Mouse (Mus musculus) hindbrain, embryonic 15.5 days (tissue): Measurements from ENCODE around the gene Insl3. TPM values are rescaled to one million over a fixed set of nuclear protein-coding genes. Genes with fewer than 3 reads are reported as not detected.
"Not testable (repeated sequence)": the region's sequence is repeated elsewhere in the genome, so short reads cannot be mapped to it uniquely, and the experiment has no call there.

Experiments used
- ATAC-seq: fragments of 200-750 bp; cut with Nextera tagmentation; 2 replicates; pipeline ENCODE4 v1.8.0; 2017; ENCODE audit warnings: low read depth, moderate number of reproducible peaks, moderate TSS enrichment; ENCODE audit not compliant: low FRiP score
- H3K27ac ChIP-seq: fragments of 300-500 bp; sonication (generic); replicated peaks from 2 replicates; pipeline ENCODE4 v1.5.1; 2015; ENCODE audit warnings: mild to moderate bottlenecking, inconsistent platforms
- H3K27me3 ChIP-seq: fragments of 300-500 bp; sonication (generic); 2 replicates; pipeline ENCODE4 v1.6.1; 2015; ENCODE audit warnings: control low read depth, inconsistent platforms
- H3K36me3 ChIP-seq: fragments of 300-500 bp; sonication (generic); 2 replicates; pipeline ENCODE4 v1.6.1; 2015; ENCODE audit warnings: control low read depth, inconsistent platforms
- H3K4me1 ChIP-seq: fragments of 300-500 bp; sonication (generic); replicated peaks from 2 replicates; pipeline ENCODE4 v1.6.1; 2015; ENCODE audit warnings: control low read depth, inconsistent platforms
- H3K4me2 ChIP-seq: fragments of 300-500 bp; sonication (generic); 2 replicates; pipeline ENCODE4 v1.6.1; 2015; ENCODE audit warnings: moderate library complexity, mild to moderate bottlenecking, inconsistent platforms
- H3K4me3 ChIP-seq: fragments of 300-500 bp; sonication (generic); 2 replicates; pipeline ENCODE4 v1.5.1; 2015; ENCODE audit warnings: mild to moderate bottlenecking, inconsistent platforms
- H3K9ac ChIP-seq: fragments of 300-500 bp; sonication (generic); 2 replicates; pipeline ENCODE4 v1.6.1; 2015; ENCODE audit warnings: inconsistent platforms
- H3K9me3 ChIP-seq: fragments of 300-500 bp; sonication (generic); 2 replicates; pipeline ENCODE4 v1.6.1; 2016; ENCODE audit warnings: control low read depth, inconsistent platforms
- WGBS: fragments of 180-500 bp; shearing (Covaris S2); methylation state at CpG from one replicate; pipeline ENCODE4 v1.1.7; 2015; 5-methylcytosine and 5-hydroxymethylcytosine counted together
- polyA plus RNA-seq: library from polyadenylated mRNA; unstranded; fragments of >200 nt; fragmentation: Nextera tagmentation; extraction: Ambion mirVana; gene quantifications from 2 replicates; pipeline ENCODE4 v1.2.1, GENCODE M21; 2015

Insl3 gene
- polyA plus RNA-seq, 1 experiment from 2014 or later = 1.5 TPM

DNA sequence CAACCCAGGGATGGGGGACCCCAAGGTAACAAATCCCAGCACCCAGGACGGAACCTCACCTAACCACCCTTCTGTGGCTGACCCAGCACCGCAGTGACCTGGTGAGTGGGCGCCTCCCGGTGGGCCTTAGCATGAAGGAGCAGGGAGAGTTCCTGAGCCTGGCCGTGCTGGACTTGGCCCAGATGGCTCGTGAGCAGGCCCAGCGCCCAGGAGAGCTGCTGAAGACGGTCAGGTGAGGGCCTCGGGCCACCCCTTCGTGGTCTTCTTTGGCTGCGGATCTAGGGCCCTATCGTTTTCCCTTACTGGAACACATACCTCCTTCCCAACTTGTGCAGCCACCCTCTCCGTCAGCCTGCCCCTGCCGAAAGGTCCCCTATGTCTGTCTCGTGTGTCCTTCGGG lies 9.9 kb upstream of the Insl3 start:
- ATAC-seq = no peak
- H3K36me3 ChIP-seq = no peaks in the 10 kb centered on the region
- peaks cover 27% of the 10 kb centered on the region for H3K4me1 ChIP-seq
- WGBS = 17% methylated on average over 16 of the region's 16 CpGs
- H3K9me3 ChIP-seq = no peaks in the 10 kb centered on the region
- H3K27me3 ChIP-seq = peaks cover 70% of the 10 kb centered on the region
- no peak overlapping the region for H3K27ac ChIP-seq
- H3K4me2 ChIP-seq = peak overlapping the region; percentile 55
- H3K9ac ChIP-seq = peak overlapping the region; percentile 32
- H3K4me3 ChIP-seq = peak overlapping the region; percentile 35

GRCm38 (mm10) chr8:71679550-71680168 lies 9.4 kb upstream of the Insl3 start:
- ATAC-seq = no peak
- H3K4me2 ChIP-seq = peak overlapping the region; percentile 55
- 1% methylated on average over 44 of the region's 46 CpGs for WGBS
- no peak overlapping the region for H3K27ac ChIP-seq
- peaks cover 75% of the 10 kb centered on the region for H3K27me3 ChIP-seq
- H3K9me3 ChIP-seq = no peaks in the 10 kb centered on the region
- H3K4me3 ChIP-seq = peak overlapping the region; percentile 35
- no peaks in the 10 kb centered on the region for H3K36me3 ChIP-seq
- peaks cover 27% of the 10 kb centered on the region for H3K4me1 ChIP-seq
- H3K9ac ChIP-seq = peak overlapping the region; percentile 32

GRCm38 (mm10) chr8:71680471-71680870 lies 8.5 kb upstream of the Insl3 start:
- no peak overlapping the region for H3K27ac ChIP-seq
- peaks cover 83% of the 10 kb centered on the region for H3K27me3 ChIP-seq
- no peak overlapping the region for H3K9ac ChIP-seq
- no peak for ATAC-seq
- peak overlapping the region; percentile 6; the same call in 1 of the 2 replicates for H3K4me2 ChIP-seq
- no peaks in the 10 kb centered on the region for H3K9me3 ChIP-seq
- 7% methylated on average over 21 of the region's 21 CpGs for WGBS
- H3K4me3 ChIP-seq = 0 out of 2 replicates have a peak overlapping the region, but pooled peaks have one; percentile 35
- H3K36me3 ChIP-seq = no peaks in the 10 kb centered on the region
- H3K4me1 ChIP-seq = peaks cover 25% of the 10 kb centered on the region

DNA sequence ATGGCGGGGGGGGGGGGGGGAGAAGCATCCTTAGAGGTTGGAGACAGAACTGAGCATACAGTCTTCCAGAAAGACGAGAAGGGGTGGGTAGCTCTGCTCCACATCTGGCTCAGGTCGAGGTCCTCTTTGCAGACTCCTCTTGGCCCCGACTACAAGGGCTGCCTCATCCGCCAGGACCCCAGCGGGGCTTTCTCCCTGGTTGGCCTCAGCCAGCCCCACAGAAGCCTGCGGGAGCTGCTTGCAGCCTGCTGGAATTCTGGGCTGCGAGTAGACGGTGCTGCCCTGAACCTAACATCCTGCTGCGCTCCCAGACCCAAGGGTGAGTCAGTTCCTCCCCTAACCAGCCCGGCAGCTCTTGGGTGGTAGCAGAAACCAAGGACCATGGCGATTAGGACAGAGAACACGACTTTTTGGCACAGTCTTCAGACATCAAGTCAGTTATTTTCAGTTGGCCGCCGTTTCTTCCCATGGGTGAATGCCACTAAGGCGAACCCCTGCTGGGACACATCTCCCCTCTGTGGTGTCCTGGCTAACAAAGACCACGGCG lies 7.6 kb upstream of the Insl3 start:
- Histone ChIP-seq H3K9ac (no peak overlapping the region), H3K4me1 (peaks cover 25% of the 10 kb centered on the region), H3K36me3 (no peaks in the 10 kb centered on the region), H3K27ac (no peak overlapping the region), H3K9me3 (no peaks in the 10 kb centered on the region), H3K27me3 (peaks cover 91% of the 10 kb centered on the region), H3K4me2 (no peak overlapping the region), H3K4me3 (no peak overlapping the region)
- ATAC-seq = no peak
- WGBS = 5% methylated on average over 18 of the region's 18 CpGs

DNA sequence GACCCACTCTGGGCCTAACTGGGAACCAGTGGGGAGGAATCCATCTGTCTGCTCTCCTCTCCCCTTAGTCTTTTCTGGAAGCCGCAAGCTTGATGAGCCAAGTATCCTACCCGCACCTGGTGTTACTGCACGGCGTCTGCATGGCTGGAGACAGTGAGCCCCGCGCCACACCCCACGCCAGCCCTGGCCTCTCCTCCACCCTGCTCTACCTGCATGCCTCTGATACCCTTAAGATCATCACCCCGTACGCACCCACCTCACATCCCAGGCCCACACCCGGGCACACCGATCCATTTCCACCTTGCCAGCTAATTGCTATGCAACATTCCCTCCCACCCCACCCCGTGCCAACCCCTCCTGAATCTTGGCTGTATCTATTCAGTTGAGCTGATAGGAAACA lies 6.2 kb upstream of the Insl3 start:
- H3K27me3 ChIP-seq = peaks cover 94% of the 10 kb centered on the region
- no peak overlapping the region for H3K4me3 ChIP-seq
- ATAC-seq = no peak
- H3K4me2 ChIP-seq = no peak overlapping the region
- no peaks in the 10 kb centered on the region for H3K36me3 ChIP-seq
- WGBS = 54% methylated on average over 12 of the region's 12 CpGs
- peaks cover 32% of the 10 kb centered on the region for H3K4me1 ChIP-seq
- no peak overlapping the region for H3K9ac ChIP-seq
- no peaks in the 10 kb centered on the region for H3K9me3 ChIP-seq
- no peak overlapping the region for H3K27ac ChIP-seq

DNA sequence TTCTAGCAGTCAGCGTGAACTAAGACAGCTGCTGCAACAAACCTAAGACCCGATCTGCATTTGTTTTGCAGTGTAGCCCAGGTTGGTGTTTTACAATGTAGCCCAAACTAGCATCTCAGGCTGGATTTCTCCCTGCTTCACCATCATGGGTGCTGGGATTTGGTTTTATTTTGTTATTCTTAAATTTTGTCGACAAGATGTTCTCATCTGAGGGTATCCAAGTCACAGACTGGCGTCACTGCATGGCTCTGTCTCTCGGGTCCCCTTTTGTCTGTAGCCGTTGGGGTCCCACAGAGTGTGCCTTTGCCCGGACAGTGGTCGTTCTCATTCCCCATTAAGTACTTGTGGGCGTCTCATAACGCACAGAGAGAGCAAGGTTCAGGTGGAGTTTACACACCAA lies 4.3 kb upstream of the Insl3 start:
- no peaks in the 10 kb centered on the region for H3K9me3 ChIP-seq
- peaks cover 30% of the 10 kb centered on the region for H3K4me1 ChIP-seq
- peaks cover 97% of the 10 kb centered on the region for H3K27me3 ChIP-seq
- no peak overlapping the region for H3K4me3 ChIP-seq
- H3K36me3 ChIP-seq = no peaks in the 10 kb centered on the region
- no peak overlapping the region for H3K4me2 ChIP-seq
- no peak overlapping the region for H3K9ac ChIP-seq
- no peak for ATAC-seq
- H3K27ac ChIP-seq = no peak overlapping the region
- 15% methylated on average over 10 of the region's 10 CpGs for WGBS

- 6% methylated on average over 29 of the region's 29 CpGs for WGBS
- no peak overlapping the region; the same call in 1 of the 2 replicates for H3K27ac ChIP-seq
- no peaks in the 10 kb centered on the region for H3K9me3 ChIP-seq
- peaks cover 97% of the 10 kb centered on the region for H3K27me3 ChIP-seq
- peak overlapping the region; percentile 66 for H3K4me2 ChIP-seq
- H3K4me3 ChIP-seq = peak overlapping the region; percentile 43
- H3K4me1 ChIP-seq = peaks cover 24% of the 10 kb centered on the region
- H3K9ac ChIP-seq = peak overlapping the region; percentile 36
- no peaks in the 10 kb centered on the region for H3K36me3 ChIP-seq
- ATAC-seq = peak; percentile 49
These were observed 3.4 kb upstream of the Insl3 start for GRCm38 (mm10) chr8:71685573-71685972.

DNA sequence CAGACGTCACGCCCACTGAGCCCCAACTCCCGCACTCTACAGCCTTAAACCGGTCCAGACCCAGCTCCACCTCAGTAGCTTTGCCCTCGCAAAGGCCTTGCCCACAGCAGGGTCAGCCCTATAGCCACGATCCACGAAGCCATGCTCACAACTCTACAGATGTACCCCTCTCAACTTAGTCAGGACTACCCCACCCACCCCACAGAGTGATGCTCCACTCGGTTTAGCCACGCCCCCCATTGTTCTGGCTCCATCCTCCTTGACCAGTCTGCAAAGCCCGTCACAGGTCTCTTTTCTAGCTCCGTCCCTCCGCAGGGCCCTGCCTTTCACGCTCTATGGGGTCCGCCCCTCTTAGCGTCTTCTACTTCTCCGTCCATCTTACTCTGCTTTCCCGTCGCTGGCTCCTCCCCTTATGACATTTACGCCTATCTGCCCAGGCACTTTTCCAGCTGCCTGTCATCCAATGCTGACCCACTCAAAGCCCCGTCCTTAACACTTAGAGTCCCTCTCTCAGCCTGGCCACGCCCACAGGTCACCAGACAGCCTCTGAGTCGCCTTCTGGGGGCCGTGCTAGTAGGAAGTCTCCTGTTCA lies 2.8 kb upstream of the Insl3 start:
- 3% methylated on average over 23 of the region's 23 CpGs for WGBS
- H3K36me3 ChIP-seq = no peaks in the 10 kb centered on the region
- H3K27me3 ChIP-seq = peaks cover 98% of the 10 kb centered on the region
- peak overlapping the region; percentile 43 for H3K4me3 ChIP-seq
- no peak overlapping the region; the same call in 1 of the 2 replicates for H3K27ac ChIP-seq
- H3K9me3 ChIP-seq = no peaks in the 10 kb centered on the region
- ATAC-seq = peak; percentile 71
- peak overlapping the region; percentile 36 for H3K9ac ChIP-seq
- H3K4me2 ChIP-seq = peak overlapping the region; percentile 66
- H3K4me1 ChIP-seq = peaks cover 21% of the 10 kb centered on the region

- no peaks in the 10 kb centered on the region for H3K9me3 ChIP-seq
- no peak overlapping the region for H3K4me2 ChIP-seq
- no peaks in the 10 kb centered on the region for H3K36me3 ChIP-seq
- no peak overlapping the region for H3K9ac ChIP-seq
- no peak overlapping the region for H3K4me3 ChIP-seq
- H3K4me1 ChIP-seq = peaks cover 21% of the 10 kb centered on the region
- no peak for ATAC-seq
- 5% methylated on average over 8 of the region's 8 CpGs for WGBS
- peaks cover 98% of the 10 kb centered on the region for H3K27me3 ChIP-seq
- H3K27ac ChIP-seq = no peak overlapping the region
These were observed 1.4 kb upstream of the Insl3 start for GRCm38 (mm10) chr8:71687616-71688015.

- ATAC-seq = no peak
- no peak overlapping the region for H3K27ac ChIP-seq
- no peak overlapping the region for H3K4me3 ChIP-seq
These were observed 3.5 kb downstream of the Insl3 start for GRCm38 (mm10) chr8:71692509-71692908.

GRCm38 (mm10) chr8:71693166-71694041 lies 4.4 kb downstream of the Insl3 start:
- peak overlapping the region; percentile 30 for H3K4me3 ChIP-seq
- whole genome bisulfite sequencing = 11% methylated on average over 64 of the region's 68 CpGs
- ATAC-seq = 0 out of 2 replicates have a peak, but pooled peaks have one; percentile 28
- H3K4me2 ChIP-seq = peak overlapping the region; percentile 49
- peaks cover 18% of the 10 kb centered on the region for H3K4me1 ChIP-seq
- no peaks in the 10 kb centered on the region for H3K9me3 ChIP-seq
- H3K27me3 ChIP-seq = peaks cover 83% of the 10 kb centered on the region
- H3K27ac ChIP-seq = no peak overlapping the region
- H3K9ac ChIP-seq = no peak overlapping the region
- no peaks in the 10 kb centered on the region for H3K36me3 ChIP-seq

More at GRCm38 (mm10) chr8:71692509-71692908, 3.5 kb downstream of the Insl3 start:
- Histone ChIP-seq H3K27me3 (peaks cover 92% of the 10 kb centered on the region), H3K36me3 (no peaks in the 10 kb centered on the region), H3K9ac (no peak overlapping the region), H3K4me2 (peak overlapping the region; percentile 31), H3K4me1 (peaks cover 18% of the 10 kb centered on the region), H3K9me3 (no peaks in the 10 kb centered on the region)
- WGBS = 4% methylated on average over 30 of the region's 30 CpGs

- Histone ChIP-seq H3K27me3 (peaks cover 77% of the 10 kb centered on the region), H3K4me1 (peaks cover 13% of the 10 kb centered on the region)
- H3K4me2 ChIP-seq, H3K27ac ChIP-seq, H3K9ac ChIP-seq, H3K36me3 ChIP-seq, ATAC-seq, H3K4me3 ChIP-seq, H3K9me3 ChIP-seq: not testable (repeated sequence)
- 66% methylated on average over 12 of the region's 12 CpGs for WGBS
These were observed 6.4 kb downstream of the Insl3 start for GRCm38 (mm10) chr8:71695456-71695855.
